Mouse (Mus musculus) kidney, postnatal 10 days (tissue): ENCODE measurements at regions not wholly inside any gene's neighbourhood (a gene's known extent, or its start where the extent isn't known, plus 50 kb on each side); places are given as distances from the start of the nearest gene placed in this dataset.

ENCODE experiments used
- DNase-seq: peaks from one replicate; pipeline ENCODE4 v3.0.0; 2021; ENCODE audit warnings: mixed read lengths

- peak; percentile 30 for DNase-seq
These were observed 383.2 kb upstream of the Chrm2 start for GRCm38 (mm10) chr6:36004701-36005100.

DNA sequence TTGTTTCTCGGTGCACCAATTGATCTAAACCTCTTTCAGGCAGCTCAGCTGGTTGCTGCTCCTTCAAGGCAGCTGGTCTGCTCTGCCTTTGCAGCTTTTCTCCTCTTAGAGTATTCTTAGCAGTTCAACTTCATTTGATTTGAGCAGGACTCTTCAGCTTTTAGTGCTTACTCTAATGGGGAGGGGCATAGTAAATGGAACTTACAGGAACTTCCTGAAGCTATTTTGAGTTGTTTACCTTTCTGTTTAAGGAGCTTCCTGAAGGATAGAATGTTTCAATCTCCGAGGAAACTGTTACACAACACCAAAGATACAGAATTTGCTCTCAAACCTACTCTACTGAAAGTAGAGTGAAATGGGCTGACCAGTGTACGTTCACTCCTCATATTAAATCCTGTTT is 385.8 kb upstream of the Chrm2 start:
- DNase-seq, result no peak

DNA sequence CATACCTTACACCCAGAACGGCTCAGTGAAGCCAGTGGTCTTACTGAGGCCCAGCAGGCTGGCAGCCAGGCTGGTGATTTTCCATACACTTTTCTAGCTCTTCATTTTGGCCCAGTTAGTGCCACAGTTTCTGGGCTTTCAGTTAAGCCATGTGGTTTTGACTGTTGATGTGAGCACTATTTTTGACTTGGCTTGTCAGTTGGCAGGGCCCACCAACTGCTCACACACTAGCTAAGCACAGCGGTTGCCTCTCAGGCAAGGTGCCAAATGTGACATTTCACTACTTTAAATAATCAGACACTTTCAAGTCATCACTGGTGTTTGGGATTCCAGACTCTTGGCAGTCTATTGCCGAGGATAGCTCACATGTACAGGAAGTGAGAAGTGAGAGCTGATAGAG is 399.0 kb upstream of the Chrm2 start:
- peak; percentile 5 for DNase-seq

DNA sequence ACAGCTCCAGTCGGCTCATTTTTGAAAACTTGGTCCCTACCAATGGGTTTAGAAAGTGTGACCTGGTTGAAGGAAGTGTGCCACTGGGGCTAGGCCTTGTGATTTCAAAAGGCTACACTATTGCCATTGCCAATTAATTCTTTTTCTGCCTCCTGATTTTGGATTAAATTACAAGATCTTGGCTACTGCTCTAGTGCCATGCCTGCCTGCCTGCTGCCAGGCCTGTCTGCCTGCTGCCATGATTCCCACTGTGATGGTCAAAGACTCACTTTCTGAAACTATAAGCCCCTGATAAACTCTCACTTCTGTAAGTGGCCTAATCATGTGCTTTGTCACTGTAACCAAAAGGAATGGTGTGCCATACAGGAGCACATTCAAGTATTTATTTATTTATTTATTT is 400.4 kb upstream of the Mtpn start:
- DNase-seq, result no peak

DNA sequence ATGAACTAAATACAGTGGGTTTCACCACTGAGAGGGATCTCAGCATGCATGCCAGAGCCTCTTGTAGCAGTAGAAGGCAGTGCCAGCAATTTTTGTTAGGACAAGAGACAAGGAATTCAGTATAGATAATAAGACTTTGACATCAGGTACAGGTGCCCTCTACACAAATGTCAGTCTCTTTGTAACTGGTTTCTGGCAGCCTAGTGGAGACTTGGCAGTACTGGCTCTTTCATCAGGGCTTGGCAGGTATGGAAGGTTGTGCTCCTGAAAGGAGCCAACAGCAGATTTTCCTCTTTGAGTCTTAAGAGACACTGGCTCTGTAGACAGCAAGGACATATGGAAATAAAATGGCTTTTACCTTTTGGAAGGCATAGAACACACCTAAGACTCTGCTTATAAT is 384.5 kb upstream of the Mtpn start:
- no peak for DNase-seq

DNA sequence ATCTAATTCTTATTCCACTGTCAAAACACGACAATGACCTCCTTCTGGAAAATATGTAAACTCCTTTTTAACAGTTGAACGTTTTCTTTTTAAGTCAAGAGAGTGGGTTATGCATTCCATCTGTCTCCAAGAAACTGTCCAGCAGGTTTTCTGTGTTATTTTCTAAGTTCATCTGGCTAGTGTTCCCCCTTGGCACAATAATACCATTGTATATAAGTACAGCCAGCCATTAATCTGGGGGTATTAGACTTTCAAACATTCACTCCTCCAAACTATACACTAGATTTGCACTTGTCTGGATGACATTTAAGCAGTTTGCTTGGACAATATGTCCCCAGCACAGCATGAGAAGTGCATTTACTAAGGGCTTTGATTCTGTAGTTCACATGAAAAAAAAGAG is 358.3 kb upstream of the Mtpn start:
- DNase-seq, result no peak

GRCm38 (mm10) chr6:35895692-35896091 is 356.0 kb upstream of the Mtpn start:
- DNase-seq, result no peak

DNA sequence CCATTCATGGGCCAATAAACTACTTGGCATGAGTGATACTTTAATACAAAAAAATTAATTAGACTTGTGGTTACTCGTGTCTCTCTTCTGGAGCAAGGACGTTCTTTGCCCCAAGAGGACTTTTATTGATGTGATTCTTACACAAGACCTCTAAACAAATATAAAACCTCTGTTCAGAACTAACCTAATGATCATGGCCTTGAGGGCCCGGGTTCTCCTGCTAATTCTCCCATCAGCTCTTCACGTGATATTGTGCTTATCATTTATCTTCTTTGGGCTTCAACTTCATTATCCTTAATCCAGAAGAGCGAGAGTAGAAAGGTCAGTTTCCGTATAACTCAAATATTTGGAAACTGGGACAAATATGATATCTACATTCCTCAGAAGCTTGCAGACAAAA is 335.0 kb upstream of the Mtpn start:
- no peak for DNase-seq

DNA sequence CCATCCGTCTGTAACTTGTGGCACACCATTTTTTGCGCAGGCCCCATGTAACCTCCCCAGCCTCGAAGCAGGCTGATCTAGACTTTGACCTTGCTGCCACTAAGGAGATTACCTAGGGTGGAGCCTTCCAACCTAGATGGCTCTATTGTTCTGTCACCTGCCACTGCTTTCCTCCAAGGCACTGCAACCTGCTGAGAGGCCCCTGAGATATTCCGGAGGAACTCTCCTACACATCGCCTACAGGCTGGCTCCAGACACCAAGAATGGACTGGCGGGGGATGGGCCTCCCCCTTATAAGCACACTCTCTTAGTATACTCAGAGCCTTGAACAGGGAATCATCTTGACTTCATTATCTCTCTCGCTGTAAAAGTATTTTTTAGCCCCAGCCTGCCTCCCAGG is 331.7 kb upstream of the Mtpn start:
- no peak for DNase-seq

DNA sequence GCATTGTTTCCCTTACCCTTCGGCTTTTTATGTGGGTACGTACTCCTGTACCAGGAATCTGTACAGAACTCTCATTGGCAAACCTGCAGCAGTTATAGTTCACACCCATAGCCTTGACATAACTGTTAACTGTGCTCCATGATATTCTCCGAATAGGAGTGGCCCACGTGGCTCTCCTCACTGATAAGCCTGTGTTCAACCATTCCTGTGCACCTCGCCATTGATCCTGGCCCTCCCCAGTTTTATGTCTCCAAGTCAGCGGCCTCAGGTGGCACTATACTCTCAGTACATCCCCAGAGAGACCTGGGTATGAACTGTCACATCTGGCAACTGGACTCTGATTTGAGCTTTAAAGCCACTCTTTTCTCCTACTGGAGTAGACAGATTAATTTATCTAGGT is 324.5 kb upstream of the Mtpn start:
- no peak for DNase-seq

GRCm38 (mm10) chr6:35853993-35854392 is 314.3 kb upstream of the Mtpn start:
- no peak for DNase-seq

- no peak for DNase-seq
These were observed 277.0 kb upstream of the Mtpn start for GRCm38 (mm10) chr6:35816657-35817056.

DNA sequence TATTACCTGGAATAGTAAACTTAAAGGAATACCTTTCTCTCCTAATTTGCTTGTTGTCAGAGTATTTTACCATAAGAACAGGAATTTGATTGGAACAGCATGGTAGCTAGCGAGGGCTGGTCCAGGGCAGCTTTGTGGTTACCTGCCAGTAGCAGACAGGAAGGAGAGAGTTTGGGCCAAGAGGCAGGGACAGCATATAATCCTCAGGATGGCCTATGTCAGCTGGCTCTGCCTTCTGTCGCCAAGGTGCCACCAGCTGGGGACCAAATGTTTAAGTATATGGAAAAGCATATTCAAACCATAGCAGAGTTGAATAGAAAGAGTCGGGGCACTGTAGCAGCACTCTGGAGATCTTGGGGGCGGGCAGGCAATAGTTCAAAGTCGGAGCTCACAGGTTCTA is 274.8 kb upstream of the Mtpn start:
- no peak for DNase-seq

DNA sequence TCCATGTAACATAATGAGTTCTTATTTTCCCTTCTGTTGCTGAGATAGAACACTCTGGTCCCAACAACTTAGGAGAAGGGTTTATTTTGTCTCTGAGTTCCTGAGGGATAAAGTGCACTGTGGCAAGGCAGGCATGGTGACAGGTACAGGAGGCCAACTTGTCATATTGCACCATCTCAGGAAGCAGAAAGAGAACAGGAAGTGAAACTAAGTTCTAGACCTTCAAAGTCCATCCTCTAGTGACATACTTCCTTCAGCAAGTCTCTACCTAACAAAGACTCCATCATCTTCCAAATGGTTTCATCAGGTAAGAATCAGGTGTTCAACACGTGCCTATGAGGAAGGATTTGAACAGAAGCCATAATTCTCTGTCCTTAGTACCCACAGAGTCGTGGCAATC is 266.1 kb upstream of the Mtpn start:
- DNase-seq, result no peak

- no peak for DNase-seq
These were observed 264.4 kb upstream of the Mtpn start for GRCm38 (mm10) chr6:35804041-35804440.

GRCm38 (mm10) chr6:35779706-35780105 is 240.0 kb upstream of the Mtpn start:
- DNase-seq, result no peak

GRCm38 (mm10) chr6:35770907-35771306 is 231.2 kb upstream of the Mtpn start:
- no peak for DNase-seq

- no peak for DNase-seq
These were observed 220.0 kb upstream of the Mtpn start for GRCm38 (mm10) chr6:35759606-35760246.

DNA sequence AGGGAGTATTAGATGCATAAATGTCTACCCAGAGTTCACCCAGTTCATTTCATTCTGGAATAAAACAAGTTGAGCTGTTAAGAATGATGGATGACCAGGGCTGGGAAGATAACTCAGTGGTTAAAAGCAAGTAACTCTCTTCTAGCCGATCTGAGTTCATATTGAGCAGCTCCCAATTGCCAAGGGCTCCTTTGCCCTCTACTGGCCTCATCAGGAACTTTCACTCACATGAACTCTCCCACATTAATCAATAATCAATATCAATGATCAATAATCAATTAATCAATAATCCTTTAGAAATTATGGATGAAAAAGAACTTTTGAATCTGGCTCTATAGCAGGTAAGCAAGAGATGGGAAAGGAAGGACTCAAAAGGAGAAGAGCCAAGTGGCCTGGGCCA is 206.3 kb upstream of the Mtpn start:
- DNase-seq, result no peak

GRCm38 (mm10) chr6:35705587-35705986 is 165.9 kb upstream of the Mtpn start:
- no peak for DNase-seq

- DNase-seq, result no peak
These were observed 127.4 kb upstream of the Mtpn start for GRCm38 (mm10) chr6:35667062-35667461.

DNA sequence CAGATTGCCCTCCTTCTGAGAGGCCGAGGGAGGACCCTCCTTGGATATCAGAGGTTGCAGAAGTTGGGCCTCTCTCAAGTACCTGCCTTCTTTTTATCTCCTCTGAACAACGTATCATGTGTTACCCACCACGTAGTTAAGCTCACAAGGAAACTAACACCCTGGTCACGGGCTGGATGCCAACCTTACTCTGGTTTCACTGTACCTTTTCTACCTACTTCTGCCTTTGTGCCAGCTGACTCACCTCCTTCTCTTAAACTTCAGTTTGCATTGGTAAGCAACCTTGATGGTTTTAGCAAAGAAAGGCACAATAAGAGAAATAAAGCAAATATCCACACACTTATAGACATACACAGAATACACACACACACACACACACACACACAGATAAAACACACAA is 111.7 kb upstream of the Mtpn start:
- DNase-seq, result no peak

GRCm38 (mm10) chr6:35645210-35645609 is 105.5 kb upstream of the Mtpn start:
- no peak for DNase-seq

DNA sequence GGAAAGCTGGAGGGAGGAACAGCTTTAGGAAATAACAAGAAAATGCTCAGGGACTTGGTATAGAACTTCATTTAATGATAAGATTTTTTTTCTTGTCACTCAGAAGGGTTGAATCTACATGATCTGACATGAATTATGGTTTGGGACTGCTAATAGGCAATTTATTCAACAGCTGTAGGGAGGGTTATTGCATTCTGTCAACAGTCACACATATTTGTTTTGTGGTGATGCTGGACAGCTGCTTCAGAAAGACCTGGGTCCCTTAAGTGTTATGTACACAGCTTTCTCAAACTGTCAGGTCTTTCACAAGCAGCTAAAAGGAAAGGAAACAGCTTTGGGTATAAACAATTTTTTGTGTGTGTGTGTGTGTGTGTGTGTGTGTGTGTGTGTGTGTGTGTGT is 101.0 kb upstream of the Mtpn start:
- peak; percentile 15 for DNase-seq

DNA sequence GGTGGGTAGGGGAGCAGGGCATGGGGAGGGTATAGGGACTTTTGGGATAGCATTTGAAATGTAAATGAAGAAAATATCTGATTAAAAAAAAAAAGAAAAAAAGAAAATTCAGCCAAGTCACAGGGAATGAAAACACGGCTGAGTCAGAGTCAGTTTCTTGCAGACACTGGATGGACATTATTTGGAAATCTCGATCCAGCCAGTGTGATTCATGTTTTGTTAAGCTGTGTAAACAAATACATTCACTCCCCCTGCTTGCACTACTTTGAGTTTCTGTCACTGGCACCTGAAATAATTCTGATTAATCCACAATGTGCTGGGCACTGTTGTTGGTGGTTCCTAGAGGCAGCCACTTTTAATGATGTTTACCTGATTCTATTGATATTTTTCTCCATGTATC is 68.6 kb upstream of the Mtpn start:
- DNase-seq, result no peak

- DNase-seq, result no peak
These were observed 65.4 kb upstream of the Mtpn start for GRCm38 (mm10) chr6:35605100-35605499.
